Mouse (Mus musculus): ENCODE results near the gene Cdc42bpb.

Gene Cdc42bpb

DNA sequence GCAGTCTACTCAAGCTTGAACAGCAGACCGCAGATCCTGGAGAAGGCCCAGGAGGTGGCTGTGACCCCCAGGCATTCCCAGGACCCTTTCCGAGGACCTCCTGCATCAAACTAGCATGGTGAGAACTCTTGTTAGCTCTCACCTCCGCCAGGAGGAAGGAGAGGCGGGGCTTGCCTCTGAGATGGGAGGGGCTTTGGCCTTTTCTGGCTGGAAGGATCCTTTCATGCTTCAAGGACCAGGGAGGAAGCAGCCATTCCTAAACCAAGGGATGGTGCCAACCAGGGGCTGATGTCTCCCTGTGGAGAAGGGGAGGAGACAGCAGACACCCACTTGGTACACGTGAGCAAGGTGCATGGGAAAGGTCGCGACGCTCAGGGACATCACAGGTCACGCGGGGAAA lies 93.0 kb downstream of the Cdc42bpb start:
- DNase-seq (ENCODE audit: low spot score), result no peak

DNA sequence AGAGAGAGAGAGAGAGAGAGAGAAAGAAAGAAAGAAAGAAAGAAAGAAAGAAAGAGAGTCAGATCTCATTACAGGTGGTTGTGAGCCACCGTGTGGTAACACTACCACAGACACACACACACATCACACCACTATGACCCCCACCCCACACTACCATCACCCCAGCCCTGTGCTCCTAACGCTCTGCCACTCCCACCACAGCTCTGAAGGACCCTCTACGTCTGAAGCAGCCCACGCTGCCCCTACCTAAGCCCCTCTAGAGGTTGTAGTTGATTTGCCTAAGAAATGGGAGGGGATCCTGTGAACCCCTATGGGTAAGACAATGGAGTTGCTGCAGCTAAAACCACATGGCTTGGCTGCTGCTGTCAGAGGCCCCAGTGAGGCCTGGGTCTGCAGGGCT lies 93.9 kb downstream of the Cdc42bpb start:
- DNase-seq (ENCODE audit: low spot score), result no peak

DNA sequence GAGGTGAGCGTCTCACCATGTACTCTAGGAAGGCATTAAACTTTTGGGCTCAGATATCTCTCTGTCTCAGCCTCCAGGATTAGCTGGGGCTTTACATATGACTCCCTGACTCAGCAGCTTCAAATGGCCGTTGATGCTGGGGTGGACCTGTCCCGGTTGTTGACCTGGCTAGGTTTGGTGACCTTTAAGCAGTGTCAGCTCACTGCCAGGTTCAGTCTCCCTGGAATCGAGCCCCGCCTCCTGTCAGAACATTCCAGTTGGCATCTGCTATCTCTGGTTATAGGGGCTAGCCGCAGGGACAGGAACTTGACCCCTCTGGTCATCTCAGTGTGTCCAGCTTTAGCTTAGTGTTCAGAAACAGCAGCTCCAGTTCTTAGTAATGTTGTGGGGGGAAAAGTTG lies 101.1 kb downstream of the Cdc42bpb start:
- DNase-seq (ENCODE audit: low spot score), result no peak

DNA sequence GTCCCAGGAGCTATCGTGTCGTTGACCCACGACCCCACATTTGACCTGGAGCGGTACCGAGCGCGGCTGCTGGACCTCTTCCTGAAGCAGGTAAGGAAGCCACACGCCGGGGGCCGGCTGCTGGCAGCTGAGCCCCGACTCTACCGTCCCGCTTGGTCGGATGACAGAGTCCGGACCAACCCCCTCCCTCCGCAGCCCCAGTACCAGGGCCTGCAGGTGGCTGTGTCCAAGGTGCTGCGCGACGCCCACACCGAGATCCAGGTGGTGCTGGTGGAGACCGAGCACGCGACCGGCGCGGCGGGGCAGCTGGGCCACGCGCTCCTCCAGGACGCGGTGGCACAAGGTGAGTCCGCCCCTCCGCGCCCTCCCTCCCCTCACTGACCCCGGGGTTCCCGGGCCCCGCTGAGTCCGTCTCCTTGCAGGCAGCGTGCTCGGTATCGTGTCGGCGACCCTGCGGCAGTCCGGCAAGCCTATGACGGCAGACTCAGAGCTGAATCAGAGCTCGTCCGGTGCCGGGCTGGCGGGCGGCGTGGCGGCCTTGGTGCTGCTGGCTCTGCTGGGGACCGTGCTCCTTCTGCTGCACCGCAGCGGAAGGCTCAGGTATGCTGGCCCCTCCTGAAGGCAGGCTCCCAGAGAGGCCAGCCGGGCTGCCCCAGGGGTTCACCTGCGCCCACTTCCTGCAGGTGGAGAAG lies 102.2 kb downstream of the Cdc42bpb start:
- DNase-seq (ENCODE audit: low spot score), result peak; percentile 42

DNA sequence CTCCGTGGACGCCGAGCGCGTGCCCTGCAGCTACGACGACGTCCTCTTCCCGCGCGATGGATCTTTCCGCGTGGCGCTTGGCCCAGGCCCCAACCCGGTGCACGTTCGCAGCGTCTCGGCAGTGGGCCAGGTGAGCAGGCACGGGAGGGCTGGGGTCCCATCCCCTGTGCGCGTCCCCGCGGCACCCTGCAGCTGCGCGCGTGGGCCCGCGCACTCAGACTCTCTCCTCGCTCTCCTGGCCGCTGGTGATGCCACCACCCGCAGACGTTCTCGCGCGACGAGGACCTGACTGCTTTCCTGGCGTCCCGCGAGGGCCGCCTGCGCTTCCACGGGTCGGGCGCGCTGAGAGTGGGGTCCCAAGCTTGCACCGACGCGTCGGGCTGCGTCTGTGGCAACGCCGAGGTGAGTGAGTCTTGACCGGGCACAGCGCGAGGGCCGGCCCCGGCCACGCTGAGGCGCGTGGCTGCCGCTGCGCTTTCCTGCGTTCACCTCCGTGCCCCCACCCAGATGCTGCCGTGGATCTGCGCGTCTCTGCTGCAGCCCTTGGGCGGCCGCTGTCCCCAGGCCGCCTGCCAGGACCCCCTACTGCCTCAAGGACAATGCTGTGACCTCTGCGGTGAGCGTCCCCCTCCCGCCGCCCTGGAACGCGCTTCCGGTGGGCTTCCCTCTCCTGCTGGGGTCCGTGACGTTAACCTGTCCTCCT lies 102.9 kb downstream of the Cdc42bpb start:
- no peak for DNase-seq (ENCODE audit: low spot score)

DNA sequence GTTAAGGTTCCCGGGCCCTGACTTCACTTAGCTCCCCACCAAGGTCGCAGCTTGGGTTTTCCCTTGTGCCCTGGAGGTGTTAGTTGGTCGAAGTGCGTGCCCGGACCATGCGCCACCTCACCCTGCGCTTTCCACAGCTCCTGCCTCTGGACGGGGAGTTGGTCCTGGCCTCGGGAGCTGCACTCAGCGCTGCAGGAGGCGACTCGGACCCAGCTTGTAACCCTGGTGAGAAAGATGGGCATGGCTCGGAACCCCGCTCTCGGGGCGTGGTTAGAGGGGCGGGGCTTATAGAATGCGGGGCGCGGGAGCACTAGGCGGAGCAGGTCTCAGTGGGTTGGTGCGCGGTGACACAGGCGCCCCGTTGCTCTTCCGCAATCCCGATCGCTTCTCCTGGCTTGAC lies 103.5 kb downstream of the Cdc42bpb start:
- DNase-seq (ENCODE audit: low spot score), result no peak

DNA sequence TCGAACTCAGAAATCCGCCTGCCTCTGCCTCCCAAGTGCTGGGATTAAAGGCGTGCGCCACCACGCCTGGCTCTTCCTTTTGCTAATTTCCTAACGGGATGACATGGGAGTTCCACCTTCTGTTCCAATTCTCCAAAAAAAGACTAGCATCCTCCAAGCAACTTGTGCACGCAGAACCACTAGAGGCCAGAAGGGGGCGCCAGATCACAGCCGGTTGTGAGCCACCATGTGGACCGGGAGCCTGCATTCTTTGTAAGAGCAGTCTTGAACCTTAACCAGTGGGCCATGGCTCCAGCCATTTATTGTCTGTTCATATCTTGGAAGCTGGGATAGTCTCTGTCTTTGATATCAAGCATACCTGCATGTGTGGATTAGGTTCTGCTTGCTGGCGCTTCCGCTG lies 105.1 kb downstream of the Cdc42bpb start:
- peak; percentile 73 for DNase-seq (ENCODE audit: low spot score)

DNA sequence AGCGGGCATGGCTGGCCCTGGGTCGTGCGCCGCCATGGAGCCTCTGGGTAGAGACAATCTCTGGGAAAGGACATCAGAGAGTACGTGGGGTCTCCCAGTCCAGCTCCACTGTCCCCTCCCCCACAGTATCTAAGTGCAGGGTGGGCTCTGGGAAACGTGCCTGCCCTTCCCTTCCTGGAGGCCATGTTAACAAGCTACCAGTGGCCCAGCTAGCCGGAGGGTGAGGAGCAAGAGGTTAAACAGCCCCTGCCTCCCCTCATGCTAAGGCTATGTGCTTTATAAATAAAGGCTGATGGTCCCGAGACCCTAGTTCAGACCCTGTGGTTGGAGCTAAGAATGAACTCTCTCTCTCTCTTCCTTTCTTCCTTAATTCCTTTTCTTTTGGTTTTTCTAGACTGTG lies 105.6 kb downstream of the Cdc42bpb start:
- DNase-seq (ENCODE audit: low spot score), result no peak

DNA sequence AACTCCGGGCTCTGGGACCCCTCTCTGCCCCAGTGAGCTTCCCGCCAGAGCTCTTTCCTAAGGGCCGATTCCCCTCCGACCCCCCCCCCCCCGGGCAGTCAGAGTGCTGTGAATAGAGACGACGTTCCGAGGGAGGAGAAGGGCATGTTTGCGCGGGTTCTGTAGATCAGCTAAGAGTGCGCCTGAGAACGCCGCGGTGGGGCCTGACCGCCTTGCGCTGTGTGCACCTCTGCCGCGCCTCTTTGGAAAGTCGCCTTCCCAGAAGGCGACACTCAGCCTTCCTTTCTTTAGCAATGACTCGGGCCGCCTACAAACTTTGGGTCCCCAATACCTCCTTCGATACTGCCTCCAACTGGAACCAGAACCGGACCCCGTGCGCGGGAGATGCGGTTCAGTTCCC lies 106.1 kb downstream of the Cdc42bpb start:
- no peak for DNase-seq (ENCODE audit: low spot score)

DNA sequence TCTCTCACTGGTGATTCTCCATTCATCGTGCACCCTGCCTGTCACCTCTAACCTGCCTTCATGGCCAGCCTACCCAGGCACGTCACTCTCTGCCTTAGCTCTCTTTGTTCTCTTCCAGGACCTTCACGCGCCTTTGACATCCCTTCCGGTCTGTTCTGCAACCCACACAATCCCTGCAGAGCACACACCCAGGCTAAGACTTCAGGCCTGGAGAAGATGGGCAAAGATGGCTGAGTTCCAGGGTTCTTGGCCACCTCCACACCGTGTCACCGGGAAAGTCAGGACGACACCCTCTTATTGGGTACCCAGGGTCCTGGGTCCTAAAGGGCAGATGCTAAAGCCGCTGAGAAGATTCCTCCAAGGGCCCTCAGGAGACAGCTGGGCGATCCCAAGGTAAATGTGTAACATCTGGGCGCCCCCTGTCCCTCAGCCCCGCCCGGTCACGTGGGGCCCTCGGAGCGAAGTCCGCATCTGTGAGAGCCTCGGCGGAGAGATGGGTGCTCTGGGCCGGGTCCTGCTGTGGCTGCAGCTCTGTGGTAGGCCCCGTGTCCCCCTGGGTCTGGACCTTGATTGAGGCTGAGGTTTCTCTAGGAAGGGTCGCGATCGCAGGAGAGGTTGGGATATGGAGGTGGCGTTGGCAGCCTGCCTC lies 106.8 kb downstream of the Cdc42bpb start, which contains the start of gene Amn:
Amn (plus strand) TSS at position 467 of the 649 bp plus-strand sequence.
- no peak for DNase-seq (ENCODE audit: low spot score)

DNA sequence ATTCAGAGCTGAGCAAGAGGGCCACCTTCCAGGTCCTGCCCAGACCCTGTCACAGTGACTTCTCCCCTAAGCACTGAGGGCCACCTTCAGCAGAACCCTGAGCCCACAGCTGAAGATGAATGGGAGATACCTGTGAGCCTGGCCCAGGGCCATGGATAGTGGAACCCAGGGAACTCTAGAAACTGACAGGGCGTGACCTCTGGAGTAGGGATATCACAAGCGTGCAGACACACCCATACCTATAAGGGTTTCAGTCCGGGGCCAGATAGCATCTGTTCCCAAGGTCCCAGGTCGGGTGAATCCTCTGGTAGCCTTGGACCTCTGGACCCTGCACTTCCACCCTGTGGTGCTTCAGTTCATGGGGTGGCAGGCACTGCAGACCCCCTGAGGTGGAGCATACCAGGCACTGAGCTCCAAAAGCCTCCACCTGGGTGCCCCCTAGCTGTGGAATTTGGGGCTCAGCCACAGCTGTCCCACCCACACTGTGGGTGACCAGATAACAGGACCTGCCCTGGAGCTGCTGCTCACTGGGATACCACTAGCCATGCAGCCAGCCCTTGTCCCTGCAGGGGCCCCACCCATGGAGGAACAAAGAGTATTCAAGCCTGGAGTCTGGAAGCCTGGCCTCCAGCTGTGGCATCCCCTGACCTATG lies 109.7 kb downstream of the Cdc42bpb start:
- DNase-seq (ENCODE audit: low spot score), result no peak

DNA sequence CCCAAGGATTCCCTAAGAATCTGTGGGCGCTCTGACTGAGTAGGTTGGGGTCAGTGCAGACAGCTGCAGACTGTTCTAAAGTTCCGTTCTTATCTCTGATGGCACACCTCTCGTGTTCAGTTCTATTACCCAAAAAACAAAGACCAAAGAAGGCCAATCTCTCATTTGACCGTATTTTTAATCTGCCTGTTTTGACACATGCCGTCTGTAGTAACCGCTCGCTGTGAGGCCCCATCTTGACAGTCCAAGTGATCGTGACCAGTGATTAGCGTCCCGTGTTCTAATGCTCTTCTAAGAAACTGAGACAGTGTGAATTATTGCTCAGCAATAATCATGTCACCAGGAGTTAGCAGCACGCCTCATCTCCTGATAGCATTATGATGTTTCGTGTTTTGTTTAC lies 110.9 kb downstream of the Cdc42bpb start:
- no peak for DNase-seq (ENCODE audit: low spot score)

DNA sequence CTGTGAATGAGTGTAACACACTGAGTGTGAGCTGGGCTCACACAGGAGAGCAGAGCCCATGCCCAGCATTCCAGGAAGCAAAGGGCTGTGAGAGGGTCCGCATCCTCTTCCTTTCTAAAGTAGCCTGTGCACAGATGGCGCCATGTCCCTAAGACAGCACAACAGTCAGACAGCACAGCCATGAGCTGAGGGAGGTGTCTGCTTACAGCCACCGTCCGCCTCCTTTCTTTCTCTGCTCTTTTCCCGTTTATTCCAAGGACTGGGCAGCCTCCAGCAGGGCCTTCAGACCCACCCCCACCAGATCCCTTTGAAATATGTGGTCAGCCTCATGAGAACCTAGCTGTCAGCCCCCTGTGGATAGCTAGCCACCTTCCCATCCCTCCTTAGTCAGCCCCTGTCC lies 112.3 kb downstream of the Cdc42bpb start:
- no peak for DNase-seq (ENCODE audit: low spot score)

DNA sequence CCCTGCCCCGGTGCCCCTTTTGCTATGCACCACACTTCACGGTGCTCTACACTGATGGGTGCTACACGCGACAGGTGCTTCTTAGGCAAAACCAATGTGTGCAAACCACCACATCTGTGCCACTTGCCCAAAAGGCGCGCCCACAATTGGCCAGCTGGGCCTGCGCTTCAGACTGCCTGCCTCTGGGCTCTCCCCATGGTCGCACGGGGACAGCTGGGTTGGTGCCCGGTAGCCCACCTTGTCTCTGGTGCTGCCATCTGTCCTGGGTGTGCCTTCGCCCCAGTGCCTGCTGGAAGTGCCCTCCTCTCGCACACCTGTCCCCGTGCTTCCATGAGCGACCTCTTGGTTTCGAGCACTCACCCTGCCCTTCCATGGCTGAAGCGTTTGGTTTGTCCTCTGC lies 113.9 kb downstream of the Cdc42bpb start:
- no peak for DNase-seq (ENCODE audit: low spot score)

DNA sequence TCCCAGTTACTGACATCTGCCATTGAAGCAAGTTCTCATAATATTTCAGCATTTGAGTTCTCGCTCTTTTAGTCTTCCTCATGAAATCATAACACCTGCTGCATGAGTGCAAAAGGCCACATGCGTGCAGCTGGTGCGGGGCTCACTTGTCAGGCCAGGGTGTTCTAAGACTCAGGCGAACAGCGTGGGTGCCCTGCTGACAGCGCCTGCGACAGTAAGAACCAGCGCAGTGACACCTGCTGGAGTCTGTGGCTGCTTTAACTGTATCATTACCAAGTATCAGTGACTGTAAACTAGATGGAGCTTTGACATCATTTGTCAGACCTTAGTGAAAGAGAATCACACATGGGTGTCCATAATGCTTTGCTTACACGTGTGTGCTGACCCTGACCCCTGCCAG lies 126.3 kb downstream of the Cdc42bpb start:
- no peak for DNase-seq (ENCODE audit: low spot score)

DNA sequence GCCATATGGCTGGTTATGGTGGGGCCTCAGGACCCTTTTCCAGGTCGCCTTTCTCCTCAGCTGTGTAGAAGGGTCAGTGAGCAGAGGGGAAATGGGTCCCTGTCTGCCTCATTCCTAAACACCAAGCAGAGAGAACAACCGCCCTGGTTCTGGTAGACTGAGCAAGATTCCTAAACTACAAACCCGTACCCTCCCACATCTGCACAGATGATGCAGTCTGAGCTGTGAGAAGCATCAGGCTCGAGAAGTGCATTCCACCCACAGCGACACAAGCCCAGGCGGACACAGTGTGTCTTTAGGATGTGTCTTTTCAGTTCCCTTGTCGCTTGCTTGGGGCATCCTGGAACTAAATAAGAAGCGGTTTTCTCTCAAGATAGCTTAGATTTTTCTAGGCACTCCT lies 127.4 kb downstream of the Cdc42bpb start:
- DNase-seq (ENCODE audit: low spot score), result no peak

DNA sequence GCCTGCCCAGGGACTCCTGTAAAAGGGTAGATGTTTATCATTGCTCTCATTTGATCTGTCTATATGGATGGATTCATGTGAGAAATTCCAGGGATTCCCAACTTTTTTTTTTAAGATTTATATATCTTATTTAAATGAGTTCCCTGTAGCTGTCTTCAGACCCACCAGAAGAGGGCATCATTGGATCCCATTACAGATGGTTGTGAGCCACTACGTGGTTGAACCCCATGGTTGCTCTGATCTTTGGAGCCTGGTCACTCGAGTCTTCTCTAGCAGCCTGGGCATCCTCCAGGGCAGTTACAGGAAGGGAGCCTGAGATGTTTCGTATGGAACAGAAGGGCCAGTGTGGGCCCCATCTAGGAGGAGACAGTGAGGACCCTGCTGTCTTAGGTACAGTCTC lies 128.4 kb downstream of the Cdc42bpb start:
- no peak for DNase-seq (ENCODE audit: low spot score)

DNA sequence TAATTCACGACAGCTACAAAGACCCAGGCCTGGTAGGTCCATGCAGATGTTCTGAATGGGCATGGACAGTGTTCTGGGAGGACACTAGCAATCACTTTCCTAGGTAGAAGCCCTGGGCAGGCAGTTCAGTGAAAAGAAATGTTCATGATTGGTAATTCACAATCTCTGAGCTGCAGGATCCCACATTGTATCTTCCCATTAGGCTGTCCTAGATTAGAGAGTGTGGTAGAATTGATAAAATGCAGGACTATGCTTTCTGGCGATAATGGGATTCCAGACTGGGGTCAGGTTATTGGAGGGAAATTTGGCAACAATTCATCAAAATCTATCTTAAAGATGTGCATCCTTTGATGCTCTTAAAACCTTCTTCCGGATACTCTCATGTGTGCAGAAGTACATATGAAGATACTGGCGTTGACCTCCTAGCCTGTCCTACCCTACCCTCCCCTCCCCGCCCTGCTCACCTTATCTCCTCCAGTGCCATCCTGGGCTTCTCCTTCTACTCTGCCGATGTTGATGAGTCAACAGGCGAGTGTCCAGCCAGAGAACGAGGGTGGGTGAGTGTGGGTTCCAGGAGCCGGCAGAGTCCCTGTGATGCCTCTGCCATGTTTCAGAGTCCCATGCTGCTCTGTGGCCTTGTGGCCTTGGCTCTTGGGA lies 130.6 kb downstream of the Cdc42bpb start:
- DNase-seq (ENCODE audit: low spot score), result no peak

DNA sequence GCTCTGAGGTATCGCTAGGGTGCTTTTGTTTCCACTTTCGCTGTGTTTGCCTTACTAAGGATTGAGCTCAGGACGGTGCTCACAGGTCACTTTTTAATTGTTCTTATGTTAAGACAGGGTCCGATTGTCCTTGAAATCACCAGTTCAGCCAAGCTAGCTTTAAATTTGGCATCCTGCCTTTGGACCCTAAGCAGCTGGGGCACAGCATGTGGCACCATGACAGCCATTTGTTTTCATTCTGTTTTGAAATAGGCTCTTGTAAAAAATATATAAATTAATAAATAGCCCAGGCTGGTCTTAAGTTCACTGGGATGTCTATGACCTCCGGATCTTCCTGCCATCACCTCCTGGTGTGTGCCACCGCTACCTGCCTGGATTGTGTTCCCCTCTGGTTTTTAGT lies 132.4 kb downstream of the Cdc42bpb start:
- DNase-seq (ENCODE audit: low spot score), result no peak

DNA sequence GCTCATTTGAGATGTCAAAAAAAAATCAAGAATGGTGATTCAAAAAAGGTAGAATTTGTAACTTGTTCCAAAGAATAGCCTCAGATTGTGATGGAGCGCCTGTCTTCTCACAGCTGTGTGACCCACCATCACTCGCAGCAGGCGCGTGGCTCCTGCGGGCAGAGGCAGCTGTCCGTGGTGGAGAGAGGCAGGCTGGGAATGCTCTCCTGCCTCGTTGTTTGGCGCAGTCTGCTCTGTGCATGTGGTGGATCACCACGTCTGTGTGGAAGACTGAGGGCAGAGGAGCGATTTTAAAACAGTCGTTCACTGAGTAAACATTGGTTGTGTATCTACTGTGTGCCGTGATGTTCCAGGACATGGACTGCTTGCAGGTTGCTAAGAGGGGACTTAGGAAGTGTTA lies 133.8 kb downstream of the Cdc42bpb start:
- DNase-seq (ENCODE audit: low spot score), result no peak

All from ovary, postnatal 36 days (tissue).